Mouse (Mus musculus): ENCODE measurements at regions not wholly inside any gene's neighbourhood (a gene's known extent, or its start where the extent isn't known, plus 50 kb on each side); places are given as distances from the start of the nearest gene placed in this dataset.

GRCm38 (mm10) chr9:84969975-84970608 lies 342.5 kb upstream of the Gm11114 start:
- no peaks in the 10 kb centered on the region for H3K4me1 ChIP-seq (ENCODE audit: control insufficient read depth, insufficient read depth, insufficient read length)
- TF ChIP-seq CTCF (IDR thresholded peaks at IDR 0.05; ENCODE audit: extremely low read depth, insufficient read depth, insufficient read length, insufficient replicate concordance): no peak
- TF ChIP-seq POLR2A (IDR thresholded peaks at IDR 0.05; ENCODE audit: low read depth, low read length): no peak
- H3K4me3 ChIP-seq (ENCODE audit: extremely low read depth, insufficient read depth, insufficient read length): no peak overlapping the region
- H3K27me3 ChIP-seq (ENCODE audit: control insufficient read depth, insufficient read depth, low read length): no peaks in the 10 kb centered on the region
- H3K27ac ChIP-seq (ENCODE audit: insufficient read depth, low read length): no peak overlapping the region
- no peaks in the 10 kb centered on the region for H3K36me3 ChIP-seq (ENCODE audit: control insufficient read depth, insufficient read depth, low read length)
- WGBS: 85% methylated on average over 3 of the region's 3 CpGs
- DNase-seq (ENCODE audit: low read depth in 1 of 2, low spot score in 2 of 2): no peak

- WGBS: 77% methylated on average over 5 of the region's 5 CpGs
- Histone ChIP-seq H3K36me3 (ENCODE audit: control insufficient read depth, insufficient read depth, low read length) (no peaks in the 10 kb centered on the region), H3K4me3 (ENCODE audit: extremely low read depth, insufficient read depth, insufficient read length) (no peak overlapping the region), H3K4me1 (ENCODE audit: control insufficient read depth, insufficient read depth, insufficient read length) (no peaks in the 10 kb centered on the region), H3K27me3 (ENCODE audit: control insufficient read depth, insufficient read depth, low read length) (no peaks in the 10 kb centered on the region), H3K27ac (ENCODE audit: insufficient read depth, low read length) (no peak overlapping the region)
- TF ChIP-seq CTCF (IDR thresholded peaks at IDR 0.05; ENCODE audit: extremely low read depth, insufficient read depth, insufficient read length, insufficient replicate concordance) (no peak), POLR2A (IDR thresholded peaks at IDR 0.05; ENCODE audit: low read depth, low read length) (no peak)
- no peak for DNase-seq (ENCODE audit: low read depth in 1 of 2, low spot score in 2 of 2)
These were observed 335.1 kb upstream of the Gm11114 start for GRCm38 (mm10) chr9:84977470-84977869.

- no peak for DNase-seq (ENCODE audit: low read depth in 1 of 2, low spot score in 2 of 2)
- H3K27ac ChIP-seq (ENCODE audit: insufficient read depth, low read length): no peak overlapping the region
- no peaks in the 10 kb centered on the region for H3K36me3 ChIP-seq (ENCODE audit: control insufficient read depth, insufficient read depth, low read length)
- 55% methylated on average over 1 of the region's 1 CpGs for WGBS
- H3K4me3 ChIP-seq (ENCODE audit: extremely low read depth, insufficient read depth, insufficient read length): no peak overlapping the region
- no peaks in the 10 kb centered on the region for H3K4me1 ChIP-seq (ENCODE audit: control insufficient read depth, insufficient read depth, insufficient read length)
- no peak for TF ChIP-seq POLR2A (IDR thresholded peaks at IDR 0.05; ENCODE audit: low read depth, low read length)
- no peak for TF ChIP-seq CTCF (IDR thresholded peaks at IDR 0.05; ENCODE audit: extremely low read depth, insufficient read depth, insufficient read length, insufficient replicate concordance)
- no peaks in the 10 kb centered on the region for H3K27me3 ChIP-seq (ENCODE audit: control insufficient read depth, insufficient read depth, low read length)
These were observed 309.2 kb upstream of the Gm11114 start for GRCm38 (mm10) chr9:85003414-85003813.

- Histone ChIP-seq H3K27ac (ENCODE audit: insufficient read depth, low read length) (no peak overlapping the region), H3K36me3 (ENCODE audit: control insufficient read depth, insufficient read depth, low read length) (no peaks in the 10 kb centered on the region), H3K27me3 (ENCODE audit: control insufficient read depth, insufficient read depth, low read length) (no peaks in the 10 kb centered on the region), H3K4me1 (ENCODE audit: control insufficient read depth, insufficient read depth, insufficient read length) (no peaks in the 10 kb centered on the region), H3K4me3 (ENCODE audit: extremely low read depth, insufficient read depth, insufficient read length) (no peak overlapping the region)
- no peak for TF ChIP-seq POLR2A (IDR thresholded peaks at IDR 0.05; ENCODE audit: low read depth, low read length)
- no peak for TF ChIP-seq CTCF (IDR thresholded peaks at IDR 0.05; ENCODE audit: extremely low read depth, insufficient read depth, insufficient read length, insufficient replicate concordance)
- WGBS: 75% methylated on average over 1 of the region's 1 CpGs
- DNase-seq (ENCODE audit: low read depth in 1 of 2, low spot score in 2 of 2): no peak
These were observed 301.2 kb upstream of the Gm11114 start for GRCm38 (mm10) chr9:85011361-85011760.

- Histone ChIP-seq H3K27me3 (ENCODE audit: control insufficient read depth, insufficient read depth, low read length) (no peaks in the 10 kb centered on the region), H3K4me3 (ENCODE audit: extremely low read depth, insufficient read depth, insufficient read length) (no peak overlapping the region), H3K36me3 (ENCODE audit: control insufficient read depth, insufficient read depth, low read length) (no peaks in the 10 kb centered on the region), H3K27ac (ENCODE audit: insufficient read depth, low read length) (no peak overlapping the region), H3K4me1 (ENCODE audit: control insufficient read depth, insufficient read depth, insufficient read length) (no peaks in the 10 kb centered on the region)
- WGBS: 82% methylated on average over 2 of the region's 2 CpGs
- DNase-seq (ENCODE audit: low read depth in 1 of 2, low spot score in 2 of 2): no peak
- no peak for TF ChIP-seq POLR2A (IDR thresholded peaks at IDR 0.05; ENCODE audit: low read depth, low read length)
- no peak for TF ChIP-seq CTCF (IDR thresholded peaks at IDR 0.05; ENCODE audit: extremely low read depth, insufficient read depth, insufficient read length, insufficient replicate concordance)
These were observed 264.2 kb upstream of the Gm11114 start for GRCm38 (mm10) chr9:85048112-85048978.

GRCm38 (mm10) chr9:85052526-85052925 lies 260.0 kb upstream of the Gm11114 start:
- Histone ChIP-seq H3K27ac (ENCODE audit: insufficient read depth, low read length) (no peak overlapping the region), H3K27me3 (ENCODE audit: control insufficient read depth, insufficient read depth, low read length) (no peaks in the 10 kb centered on the region), H3K4me1 (ENCODE audit: control insufficient read depth, insufficient read depth, insufficient read length) (no peaks in the 10 kb centered on the region), H3K4me3 (ENCODE audit: extremely low read depth, insufficient read depth, insufficient read length) (no peak overlapping the region), H3K36me3 (ENCODE audit: control insufficient read depth, insufficient read depth, low read length) (no peaks in the 10 kb centered on the region)
- WGBS: 82% methylated on average over 4 of the region's 4 CpGs
- TF ChIP-seq POLR2A (IDR thresholded peaks at IDR 0.05; ENCODE audit: low read depth, low read length): no peak
- no peak for TF ChIP-seq CTCF (IDR thresholded peaks at IDR 0.05; ENCODE audit: extremely low read depth, insufficient read depth, insufficient read length, insufficient replicate concordance)
- no peak for DNase-seq (ENCODE audit: low read depth in 1 of 2, low spot score in 2 of 2)

- H3K27me3 ChIP-seq (ENCODE audit: control insufficient read depth, insufficient read depth, low read length): no peaks in the 10 kb centered on the region
- DNase-seq (ENCODE audit: low read depth in 1 of 2, low spot score in 2 of 2): no peak
- no peaks in the 10 kb centered on the region for H3K4me1 ChIP-seq (ENCODE audit: control insufficient read depth, insufficient read depth, insufficient read length)
- H3K36me3 ChIP-seq (ENCODE audit: control insufficient read depth, insufficient read depth, low read length): no peaks in the 10 kb centered on the region
- no peak overlapping the region for H3K4me3 ChIP-seq (ENCODE audit: extremely low read depth, insufficient read depth, insufficient read length)
- 83% methylated on average over 5 of the region's 5 CpGs for WGBS
- no peak for TF ChIP-seq CTCF (IDR thresholded peaks at IDR 0.05; ENCODE audit: extremely low read depth, insufficient read depth, insufficient read length, insufficient replicate concordance)
- H3K27ac ChIP-seq (ENCODE audit: insufficient read depth, low read length): no peak overlapping the region
These were observed 232.6 kb upstream of the Gm11114 start for GRCm38 (mm10) chr9:85079975-85080374.

Measured in spleen, adult 2 months (tissue).